Mouse (Mus musculus) mammary gland, adult 2 months (tissue): ENCODE measurements around the gene 3110070M22Rik. TPM values are rescaled to one million over a fixed set of nuclear protein-coding genes. Genes with fewer than 3 reads are reported as not detected.

ENCODE experiments used
- polyA plus RNA-seq: library from polyadenylated mRNA; depleted of rRNA; stranded (reverse); fragments of >200 nt; gene quantifications from 2 replicates; pipeline ENCODE4 v1.2.3, GENCODE M21; 2012; ENCODE audit warnings: low replicate concordance; rRNA removed

Gene 3110070M22Rik
- polyA plus RNA-seq, result 1.8 and 2.4 TPM in 2 replicates

DNA sequence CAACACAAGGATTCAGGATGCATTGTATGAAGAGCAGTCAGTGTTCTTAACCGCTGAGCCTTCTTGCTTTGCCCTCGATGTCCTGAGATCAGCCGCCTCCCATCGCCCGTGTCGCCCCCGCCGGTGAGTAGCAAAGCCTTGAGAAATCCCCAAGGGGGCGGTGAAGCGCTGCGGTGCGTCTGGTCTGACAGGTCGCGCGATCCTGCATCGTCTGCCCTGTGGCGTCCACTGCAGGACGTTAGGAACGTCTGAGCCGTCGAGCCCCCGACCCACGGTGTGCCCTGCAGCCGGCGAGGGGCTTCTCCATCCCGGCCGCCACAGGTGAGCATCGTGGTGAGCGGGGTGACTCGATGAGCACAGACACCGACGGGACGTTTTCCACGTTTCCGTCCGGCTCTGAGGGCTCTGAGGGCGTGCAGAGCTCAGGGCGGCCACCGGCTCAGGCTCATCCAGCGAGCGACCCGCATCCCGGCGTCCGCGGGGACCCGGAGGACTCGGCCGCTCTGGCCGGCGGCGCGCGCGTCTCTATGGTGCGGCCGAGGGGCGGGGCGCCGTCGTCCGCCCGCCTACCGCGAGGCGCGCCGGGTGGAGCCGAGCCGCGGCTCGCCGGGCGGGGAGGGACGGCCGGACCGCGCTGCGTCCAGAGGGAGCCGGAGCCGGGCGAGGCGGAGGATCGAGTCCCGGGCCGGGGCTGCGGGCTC, at the start of gene 3110070M22Rik, which contains the start of gene Tmem267:
Gene 3110070M22Rik (minus strand): TSS at position 504 of the 701 bp plus-strand sequence.
Gene Tmem267 (plus strand): TSS at position 160 of the 701 bp plus-strand sequence.

GRCm38 (mm10) chr13:119462596-119463560, 25.3 kb downstream of the 3110070M22Rik start, which contains the start of gene 4833420G17Rik:
TSS of gene 4833420G17Rik (plus strand) at chr13:119462768.

Other genes starting within 250 kb of the 3110070M22Rik start
- gene Paip1, start 59.8 kb downstream of the 3110070M22Rik start, polyA plus RNA-seq, result 14.7 and 26.0 TPM in 2 replicates
- 18.9 and 27.8 TPM in 2 replicates for gene 4833420G17Rik, start 25.6 kb downstream of the 3110070M22Rik start, polyA plus RNA-seq
- gene Tmem267, start 344 bp downstream of the 3110070M22Rik start, polyA plus RNA-seq, result 5.6 and 9.4 TPM in 2 replicates
- gene Ccl28, start 135.4 kb upstream of the 3110070M22Rik start, polyA plus RNA-seq, result 0.04 TPM in 1 of 2 replicates, not detected in the other
- 17.6 and 43.9 TPM in 2 replicates for gene Hmgcs1, start 202.0 kb upstream of the 3110070M22Rik start, polyA plus RNA-seq